Mouse (Mus musculus) CH12.LX (cell line): ENCODE results near the gene Vwa3b.

Experiments used
- BHLHE40 ChIP-seq: IDR thresholded peaks from 2 replicates; pipeline ENCODE4 v1.6.1; 2011; ENCODE audit warnings: mild to moderate bottlenecking, low read depth, low read length, improper control_type of control experiment
- EP300 ChIP-seq: IDR thresholded peaks from 2 replicates; pipeline ENCODE4 v1.6.1; 2011; ENCODE audit warnings: low read length, improper control_type of control experiment
- IRF4 ChIP-seq: IDR thresholded peaks from 2 replicates; pipeline ENCODE4 v1.6.1; 2014; ENCODE audit warnings: low read depth, mild to moderate bottlenecking, inconsistent platforms, low read length, improper control_type of control experiment
- RAD21 ChIP-seq: IDR thresholded peaks from 2 replicates; pipeline ENCODE4 v1.6.1; 2011; ENCODE audit warnings: low read depth, mild to moderate bottlenecking, low read length, improper control_type of control experiment, moderate library complexity
- SMC3 ChIP-seq: IDR thresholded peaks from 2 replicates; pipeline ENCODE4 v1.6.1; 2011; ENCODE audit warnings: low read depth, low read length, improper control_type of control experiment
- UBTF ChIP-seq: IDR thresholded peaks from 2 replicates; pipeline ENCODE4 v1.6.1; 2012; ENCODE audit warnings: low read depth, mild to moderate bottlenecking, inconsistent platforms, low read length, improper control_type of control experiment, moderate library complexity
- USF2 ChIP-seq: conservative IDR thresholded peaks from 2 replicates; pipeline ENCODE4 v1.6.1; 2011; ENCODE audit warnings: low read depth, low read length, improper control_type of control experiment
- ZNF384 ChIP-seq: IDR thresholded peaks from 2 replicates; pipeline ENCODE4 v1.6.1; 2012; ENCODE audit warnings: low read depth, low read length, improper control_type of control experiment, inconsistent platforms

GRCm38 (mm10) chr1:37001636-37002315 is 24.6 kb upstream of the Vwa3b start:
- TF ChIP-seq USF2 (no peak), RAD21 (no peak), SMC3 (no peak), UBTF (no peak), IRF4 (no peak), ZNF384 (no peak), BHLHE40 (no peak), EP300 (no peak)
